Mouse (Mus musculus): ENCODE results near the gene Ccdc50. TPM values are rescaled to one million over a fixed set of nuclear protein-coding genes. Genes with fewer than 3 reads are reported as not detected.

Gene Ccdc50
- polyA plus RNA-seq, 1 experiment from 2014 or later = 66.4 TPM

DNA sequence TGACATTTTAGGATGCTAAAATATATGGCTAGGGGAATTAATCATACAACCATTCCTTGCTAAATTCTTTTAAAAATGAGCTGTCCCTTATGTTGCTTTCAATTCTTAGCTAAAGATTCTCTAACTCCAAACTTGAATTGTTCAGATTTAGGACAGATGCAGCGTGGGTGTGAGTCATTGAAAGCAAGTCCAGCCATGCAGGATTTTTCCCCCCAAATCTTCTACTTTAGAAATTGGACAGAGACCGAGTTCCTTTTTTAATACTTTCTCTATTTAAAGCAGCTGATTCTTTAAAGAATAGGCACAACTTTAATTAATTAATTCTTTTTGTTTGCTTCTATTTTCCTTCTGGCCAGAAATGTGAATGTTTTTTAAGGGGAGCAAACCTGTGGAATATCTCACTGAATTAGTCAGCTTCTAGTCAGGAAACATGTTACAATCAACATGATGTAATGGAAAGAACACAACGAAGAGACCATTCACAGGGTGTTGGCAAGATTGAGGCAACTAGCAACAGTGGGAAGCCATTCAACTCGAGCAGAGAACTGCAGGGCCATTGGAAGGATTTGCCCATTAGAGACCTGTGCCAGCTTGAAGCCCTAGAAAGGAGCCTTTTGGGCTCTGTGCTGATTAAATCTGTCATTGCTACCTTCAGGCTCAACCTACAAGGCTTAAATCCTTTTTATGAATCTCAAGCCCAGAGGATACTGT lies 3.6 kb upstream of the Ccdc50 start:
- no peak for ATAC-seq (ENCODE audit: low FRiP score)
- Histone ChIP-seq H3K9ac (no peak overlapping the region), H3K36me3 (no peaks in the 10 kb centered on the region), H3K4me1 (peaks cover 9% of the 10 kb centered on the region), H3K4me2 (replicated peaks) (no peak overlapping the region), H3K4me3 (no peak overlapping the region), H3K27me3 (no peaks in the 10 kb centered on the region), H3K27ac (no peak overlapping the region), H3K9me3 (replicated peaks) (no peaks in the 10 kb centered on the region)
- WGBS = 72% methylated on average over 4 of the region's 4 CpGs

DNA sequence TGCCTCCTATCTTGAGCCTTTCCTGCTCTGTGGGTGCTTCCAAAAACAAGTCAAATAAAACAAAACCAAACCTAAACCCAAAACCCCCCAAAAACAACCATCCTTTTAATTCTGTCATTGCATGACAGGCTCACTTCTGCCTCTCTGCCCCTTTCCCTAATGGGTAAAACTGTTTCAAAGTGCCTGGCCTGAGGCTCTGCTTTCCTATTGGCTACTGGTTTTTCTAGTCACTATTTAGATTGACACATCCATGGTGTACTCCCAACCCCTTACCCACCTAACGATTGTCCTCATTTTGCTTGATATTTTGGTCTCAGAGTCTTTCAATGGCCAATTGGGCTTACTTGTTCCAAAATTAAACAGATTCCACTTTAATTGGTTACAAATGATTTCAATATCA lies 3.0 kb upstream of the Ccdc50 start:
- H3K4me2 ChIP-seq (replicated peaks) = no peak overlapping the region
- WGBS = 81% methylated on average over 1 of the region's 1 CpGs

DNA sequence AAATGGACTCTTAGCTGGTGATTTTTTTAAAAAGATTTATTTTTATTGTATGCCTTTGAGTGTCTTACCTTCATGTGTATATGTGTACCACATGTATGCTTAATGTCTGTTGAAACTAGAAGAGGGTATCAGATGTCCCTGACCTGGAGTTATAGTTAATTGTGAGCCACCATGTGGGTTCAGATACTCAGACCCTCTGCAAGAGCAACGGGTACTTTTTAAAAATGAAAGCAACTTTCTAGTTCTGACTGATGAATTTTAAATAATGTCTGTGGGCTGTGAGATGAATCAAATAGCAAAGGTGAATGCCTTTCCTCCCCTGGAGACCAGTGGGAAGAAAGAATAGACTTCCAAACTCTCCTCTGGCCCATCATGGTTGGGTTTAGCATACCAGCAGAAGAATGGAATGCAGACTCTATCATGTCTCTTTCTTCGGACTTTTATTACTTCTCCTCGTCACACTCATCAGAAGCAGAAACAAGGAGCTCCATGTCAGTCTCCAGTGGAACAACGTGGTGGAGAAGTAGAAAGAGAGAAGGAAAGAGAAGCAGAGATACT lies 1.7 kb upstream of the Ccdc50 start:
- 77% methylated on average over 4 of the region's 4 CpGs for WGBS
- no peak for ATAC-seq (ENCODE audit: low FRiP score)
- Histone ChIP-seq H3K4me1 (peaks cover 24% of the 10 kb centered on the region), H3K9me3 (replicated peaks) (no peaks in the 10 kb centered on the region), H3K36me3 (no peaks in the 10 kb centered on the region), H3K27me3 (no peaks in the 10 kb centered on the region), H3K27ac (no peak overlapping the region), H3K9ac (no peak overlapping the region), H3K4me2 (replicated peaks) (no peak overlapping the region), H3K4me3 (no peak overlapping the region)

More for the DNA sequence above, 3.0 kb upstream of the Ccdc50 start:
- ATAC-seq (ENCODE audit: low FRiP score) = no peak
- Histone ChIP-seq H3K36me3 (no peaks in the 10 kb centered on the region), H3K4me1 (peaks cover 15% of the 10 kb centered on the region), H3K9ac (no peak overlapping the region), H3K9me3 (replicated peaks) (no peaks in the 10 kb centered on the region), H3K4me3 (no peak overlapping the region), H3K27ac (no peak overlapping the region), H3K27me3 (no peaks in the 10 kb centered on the region)

DNA sequence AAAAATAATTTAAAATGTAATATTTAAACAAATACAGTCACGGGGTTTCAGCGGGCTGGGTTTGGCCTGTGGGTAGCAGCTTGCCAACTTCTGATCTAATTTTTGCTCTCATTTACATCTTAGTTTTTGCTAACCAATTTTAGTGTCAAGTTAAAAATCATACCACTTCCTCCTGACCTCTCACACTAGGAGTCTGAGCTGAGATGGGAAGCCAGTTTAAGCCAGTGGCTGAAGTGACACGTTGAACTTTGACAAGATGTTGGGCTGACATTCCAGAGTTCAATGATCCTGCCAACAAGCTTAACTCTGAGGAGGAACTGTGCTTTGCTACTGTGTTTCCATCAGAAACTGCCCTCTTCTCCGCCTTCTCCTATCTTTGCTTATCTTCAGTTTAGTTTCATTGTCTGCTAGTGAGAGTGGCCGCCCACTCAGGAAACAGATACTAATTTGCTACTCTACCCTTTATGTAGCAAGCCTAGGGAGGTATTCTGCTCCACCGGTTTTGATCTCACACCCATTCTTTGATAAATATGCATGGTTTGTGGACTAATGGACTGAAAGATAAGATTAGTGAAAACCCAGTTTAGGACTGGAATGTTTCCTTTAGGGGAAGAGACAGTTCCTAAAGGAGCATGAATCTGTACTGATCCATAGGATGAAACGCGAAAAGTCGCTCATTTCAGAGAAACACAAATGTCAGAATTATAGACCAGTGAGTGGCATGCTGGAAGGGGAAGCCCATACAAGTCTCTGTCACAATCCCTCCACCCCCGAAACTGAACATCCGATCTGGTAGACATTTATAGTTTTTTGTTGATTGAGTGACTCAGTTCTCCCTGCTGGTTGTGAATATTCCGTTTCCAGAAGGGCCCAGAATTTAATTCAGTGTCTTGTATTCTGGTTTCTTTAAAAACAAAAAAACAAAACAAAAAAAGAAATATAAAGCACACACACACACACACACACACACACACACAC lies 746 bp upstream of the Ccdc50 start:
- peaks cover 25% of the 10 kb centered on the region for H3K4me1 ChIP-seq
- H3K27ac ChIP-seq = peak overlapping the region; percentile 97
- H3K27me3 ChIP-seq = no peaks in the 10 kb centered on the region
- H3K4me3 ChIP-seq = peak overlapping the region; percentile 93
- H3K4me2 ChIP-seq (replicated peaks) = peak overlapping the region; percentile 71
- H3K9me3 ChIP-seq (replicated peaks) = no peaks in the 10 kb centered on the region
- no peaks in the 10 kb centered on the region for H3K36me3 ChIP-seq
- no peak for ATAC-seq (ENCODE audit: low FRiP score)
- peak overlapping the region; percentile 98 for H3K9ac ChIP-seq
- 52% methylated on average over 12 of the region's 12 CpGs for WGBS

DNA sequence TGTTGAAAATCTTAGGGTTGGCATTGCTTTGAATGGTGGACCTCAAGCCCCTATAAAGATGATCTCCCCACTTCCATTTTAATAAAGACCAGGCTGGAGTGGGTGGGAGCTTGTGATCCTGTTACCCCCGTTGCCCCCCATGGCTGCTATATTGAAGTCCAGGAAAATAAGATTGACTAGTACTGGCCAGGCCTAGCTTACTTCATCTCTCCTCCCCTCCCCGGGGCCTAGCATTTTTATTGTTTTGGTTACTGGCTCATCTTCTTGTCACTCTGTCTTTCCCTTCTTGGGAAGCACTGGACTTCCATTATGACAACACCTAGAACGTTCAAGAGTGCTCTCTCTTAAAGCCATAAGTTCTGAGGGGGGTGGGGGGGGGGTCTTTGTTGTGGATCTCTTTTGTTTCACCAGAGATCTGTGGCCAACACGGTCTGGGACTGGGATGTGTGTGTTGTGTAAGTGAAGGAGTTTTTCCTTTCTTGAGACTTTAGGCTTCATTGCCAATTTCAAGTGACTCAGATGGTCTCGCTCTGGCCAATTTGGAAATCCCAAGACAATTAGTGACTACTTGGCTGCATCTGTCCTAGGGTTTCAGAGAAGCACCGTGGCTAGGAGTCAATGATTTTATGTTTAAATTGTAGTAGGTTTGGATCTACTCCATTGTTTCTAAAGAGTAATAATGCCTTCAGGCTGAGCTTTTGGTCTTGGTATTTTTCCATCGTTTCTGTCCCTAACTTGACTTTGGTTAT lies 1.0 kb downstream of the Ccdc50 start:
- H3K4me3 ChIP-seq = peak overlapping the region; percentile 93
- peak overlapping the region; percentile 97 for H3K27ac ChIP-seq
- H3K4me2 ChIP-seq (replicated peaks) = peak overlapping the region; percentile 71
- H3K27me3 ChIP-seq = no peaks in the 10 kb centered on the region
- H3K36me3 ChIP-seq = no peaks in the 10 kb centered on the region
- peaks cover 25% of the 10 kb centered on the region for H3K4me1 ChIP-seq
- peak overlapping the region; percentile 98 for H3K9ac ChIP-seq
- peak; percentile 26 for ATAC-seq (ENCODE audit: low FRiP score)
- 29% methylated on average over 7 of the region's 7 CpGs for WGBS
- H3K9me3 ChIP-seq (replicated peaks) = no peaks in the 10 kb centered on the region

DNA sequence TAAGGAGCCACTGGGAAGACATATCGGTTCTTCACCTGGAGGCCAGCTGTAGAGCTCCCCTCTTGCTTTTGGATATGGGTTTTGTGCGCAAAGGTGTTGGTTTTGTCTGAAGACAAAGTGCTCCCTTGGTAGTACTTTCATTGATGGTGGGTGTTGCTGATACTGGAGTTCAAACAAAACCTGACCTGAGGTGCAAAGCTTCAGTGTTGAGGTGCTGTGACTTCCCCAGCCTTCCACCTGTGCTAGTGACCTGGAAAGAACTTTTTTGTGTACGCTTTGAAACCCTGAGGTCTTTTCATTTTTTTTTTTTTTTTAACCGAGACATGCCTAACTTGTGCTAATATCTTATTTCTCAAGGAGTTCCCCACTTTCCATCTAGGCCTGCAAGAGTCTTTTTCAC lies 1.6 kb downstream of the Ccdc50 start:
- no peak for ATAC-seq (ENCODE audit: low FRiP score)
- 89% methylated on average over 4 of the region's 4 CpGs for WGBS
- H3K36me3 ChIP-seq = no peaks in the 10 kb centered on the region
- peak overlapping the region; percentile 71 for H3K4me2 ChIP-seq (replicated peaks)
- H3K27me3 ChIP-seq = no peaks in the 10 kb centered on the region
- H3K4me1 ChIP-seq = peaks cover 25% of the 10 kb centered on the region
- H3K27ac ChIP-seq = no peak overlapping the region
- H3K9me3 ChIP-seq (replicated peaks) = no peaks in the 10 kb centered on the region
- peak overlapping the region; percentile 98; the same call in 1 of the 2 replicates for H3K9ac ChIP-seq
- H3K4me3 ChIP-seq = peak overlapping the region; percentile 93

DNA sequence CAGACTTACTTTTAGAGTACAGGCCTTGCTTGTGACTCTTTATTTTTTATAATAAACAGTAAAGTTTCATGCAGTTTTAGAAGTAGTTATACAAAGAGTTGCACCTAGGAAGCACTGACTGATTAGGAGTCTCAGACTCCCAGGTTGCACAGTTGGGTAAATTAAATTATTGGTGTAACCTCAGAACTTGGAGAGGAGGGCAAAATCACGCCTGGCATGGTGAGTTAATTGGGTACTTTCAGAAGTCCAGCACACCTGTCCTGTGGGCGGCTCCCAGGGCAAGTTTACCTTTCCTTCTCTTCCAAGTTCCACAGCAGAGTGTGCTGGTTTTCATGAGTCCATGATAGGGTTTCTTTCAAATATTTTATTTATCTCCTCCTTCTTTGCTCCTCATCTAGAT lies 3.2 kb downstream of the Ccdc50 start:
- H3K9me3 ChIP-seq (replicated peaks) = no peaks in the 10 kb centered on the region
- H3K36me3 ChIP-seq = no peaks in the 10 kb centered on the region
- H3K9ac ChIP-seq = no peak overlapping the region
- no peak overlapping the region for H3K4me3 ChIP-seq
- 79% methylated on average over 2 of the region's 2 CpGs for WGBS
- peaks cover 25% of the 10 kb centered on the region for H3K4me1 ChIP-seq
- H3K4me2 ChIP-seq (replicated peaks) = no peak overlapping the region
- ATAC-seq (ENCODE audit: low FRiP score) = no peak
- H3K27ac ChIP-seq = no peak overlapping the region
- no peaks in the 10 kb centered on the region for H3K27me3 ChIP-seq

DNA sequence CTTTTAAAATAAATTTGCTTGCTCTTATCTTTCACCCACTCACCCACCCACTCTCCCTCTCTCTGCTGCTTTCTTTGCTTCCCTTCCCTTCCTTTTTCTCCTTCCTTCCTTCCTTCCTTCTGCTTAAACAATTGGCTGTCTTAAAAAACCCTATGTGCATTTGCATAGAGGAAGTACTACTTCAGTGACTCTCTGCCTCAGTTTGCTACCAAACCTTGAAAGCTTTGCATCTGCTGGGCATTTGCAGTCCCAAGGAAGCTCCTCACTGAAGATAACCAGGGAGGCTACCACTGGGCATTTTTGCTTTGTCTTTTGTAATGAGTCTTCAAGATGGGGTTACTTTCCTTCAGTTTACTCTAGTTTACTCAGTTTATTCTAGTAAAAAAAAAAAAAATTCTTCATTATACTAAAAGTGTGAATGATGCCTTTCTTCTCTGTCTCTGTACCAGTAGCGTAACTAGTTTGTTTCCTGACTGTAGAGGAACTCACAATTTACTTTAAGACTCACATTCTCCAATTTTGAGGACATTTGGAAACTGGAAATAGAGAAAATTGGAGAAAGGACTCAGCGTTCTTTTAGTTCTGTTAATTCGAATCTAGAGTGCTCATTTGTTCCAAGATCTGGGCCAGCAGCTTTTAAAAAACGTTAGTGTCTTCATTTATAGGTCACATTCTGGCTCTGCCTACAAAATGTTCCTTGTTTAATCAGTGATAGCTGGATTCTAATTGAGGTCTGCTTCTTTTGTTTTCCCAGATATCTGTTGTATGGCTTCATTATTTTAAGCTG lies 6.8 kb downstream of the Ccdc50 start:
- no peaks in the 10 kb centered on the region for H3K27me3 ChIP-seq
- H3K27ac ChIP-seq = no peak overlapping the region
- H3K9ac ChIP-seq = no peak overlapping the region
- 95% methylated on average over 4 of the region's 4 CpGs for WGBS
- no peak overlapping the region for H3K4me2 ChIP-seq (replicated peaks)
- H3K4me1 ChIP-seq = peaks cover 12% of the 10 kb centered on the region
- no peak for ATAC-seq (ENCODE audit: low FRiP score)
- no peaks in the 10 kb centered on the region for H3K36me3 ChIP-seq
- no peaks in the 10 kb centered on the region for H3K9me3 ChIP-seq (replicated peaks)
- H3K4me3 ChIP-seq = no peak overlapping the region

DNA sequence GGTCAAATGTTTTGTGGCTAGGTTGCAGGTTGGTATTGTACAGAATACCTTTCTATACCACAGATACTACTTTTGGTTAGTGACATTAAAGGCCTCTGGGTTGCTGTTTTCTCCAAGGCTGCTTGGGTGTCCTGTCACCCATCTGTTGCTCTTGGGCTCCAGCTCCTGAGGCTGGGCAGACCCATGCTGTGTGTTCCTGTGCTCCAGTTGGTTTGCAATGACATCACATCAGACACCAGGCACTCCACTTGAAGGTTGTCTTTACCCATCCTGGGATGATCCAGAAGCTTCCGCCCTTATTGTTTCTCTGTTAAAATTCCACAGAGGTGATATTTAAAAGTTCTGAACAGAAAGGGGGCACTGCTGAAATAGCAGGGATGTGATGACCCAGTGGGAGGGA lies 8.3 kb downstream of the Ccdc50 start:
- Histone ChIP-seq H3K9me3 (replicated peaks) (no peaks in the 10 kb centered on the region), H3K36me3 (no peaks in the 10 kb centered on the region), H3K4me2 (replicated peaks) (no peak overlapping the region), H3K4me1 (peaks cover under 1% of the 10 kb centered on the region), H3K9ac (no peak overlapping the region), H3K27me3 (no peaks in the 10 kb centered on the region), H3K4me3 (no peak overlapping the region), H3K27ac (no peak overlapping the region)
- 97% methylated on average over 1 of the region's 1 CpGs for WGBS
- no peak for ATAC-seq (ENCODE audit: low FRiP score)

DNA sequence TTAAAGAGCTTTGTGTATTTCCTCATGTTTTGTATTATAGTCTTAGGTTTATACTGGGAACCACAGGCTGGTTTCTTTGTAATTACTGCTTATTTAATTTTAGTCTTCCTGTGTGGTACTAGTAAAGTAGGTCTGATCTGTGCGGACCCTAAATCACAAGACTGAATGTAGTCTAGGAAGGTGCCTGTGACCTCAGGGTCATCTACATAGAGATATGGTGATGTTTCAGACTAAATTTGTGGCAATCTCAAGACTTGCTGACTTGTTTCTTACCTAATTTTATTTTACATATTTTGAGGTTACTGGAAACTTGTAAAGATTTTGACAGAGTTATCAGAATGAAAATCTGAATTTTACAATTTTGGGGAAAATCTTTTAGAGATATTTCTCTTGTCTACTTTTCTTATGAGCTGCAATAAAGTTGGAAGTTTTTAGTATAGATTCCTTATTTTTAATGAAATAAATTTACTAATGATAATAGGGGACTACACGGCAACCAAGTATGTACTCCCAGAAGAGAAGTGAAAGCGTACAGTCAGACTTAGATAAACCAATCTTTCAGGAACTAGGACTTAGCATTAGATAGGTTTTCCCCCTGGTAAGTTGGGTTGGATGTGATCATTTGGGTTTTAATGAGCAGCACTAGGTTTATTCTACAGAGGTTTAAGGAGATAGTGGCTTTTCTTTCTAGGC lies 10.5 kb downstream of the Ccdc50 start:
- Histone ChIP-seq H3K4me2 (replicated peaks) (no peak overlapping the region), H3K27ac (no peak overlapping the region), H3K4me1 (no peaks in the 10 kb centered on the region), H3K27me3 (no peaks in the 10 kb centered on the region), H3K4me3 (no peak overlapping the region), H3K36me3 (no peaks in the 10 kb centered on the region), H3K9me3 (replicated peaks) (no peaks in the 10 kb centered on the region), H3K9ac (no peak overlapping the region)
- WGBS = 94% methylated on average over 3 of the region's 3 CpGs
- no peak for ATAC-seq (ENCODE audit: low FRiP score)

DNA sequence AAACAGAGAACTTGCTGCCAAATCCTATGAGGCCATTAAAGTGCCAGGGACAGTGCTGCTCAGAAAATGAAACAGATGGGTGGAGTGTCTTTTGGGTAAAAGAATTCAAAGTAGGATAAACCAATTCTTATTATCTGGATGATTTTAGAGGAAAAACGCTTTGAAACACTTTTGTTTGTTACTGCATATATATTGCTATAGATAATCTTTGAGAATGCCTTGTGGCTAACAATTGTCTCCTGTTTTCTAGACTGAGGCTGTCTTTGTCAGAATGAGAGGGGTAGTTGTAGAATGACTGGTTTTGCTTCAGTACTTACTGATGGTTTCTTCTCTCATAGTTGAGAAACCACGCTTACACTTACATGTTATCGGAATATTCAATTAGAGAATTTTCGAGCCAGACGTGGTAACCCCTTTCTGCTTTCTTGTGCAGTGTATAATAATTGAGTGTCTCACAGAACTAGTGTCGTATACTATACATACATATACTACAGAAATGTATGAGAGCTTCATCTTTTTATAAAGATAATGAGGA lies 11.1 kb downstream of the Ccdc50 start:
- no peaks in the 10 kb centered on the region for H3K27me3 ChIP-seq
- H3K9me3 ChIP-seq (replicated peaks) = no peaks in the 10 kb centered on the region
- no peaks in the 10 kb centered on the region for H3K4me1 ChIP-seq
- no peak overlapping the region for H3K9ac ChIP-seq
- no peaks in the 10 kb centered on the region for H3K36me3 ChIP-seq
- WGBS = 87% methylated on average over 6 of the region's 6 CpGs
- H3K4me3 ChIP-seq = no peak overlapping the region
- no peak overlapping the region for H3K27ac ChIP-seq
- no peak for ATAC-seq (ENCODE audit: low FRiP score)
- no peak overlapping the region for H3K4me2 ChIP-seq (replicated peaks)

Measured in hindbrain, embryonic 12.5 days (tissue).